Mouse (Mus musculus): Measurements from ENCODE around the gene Mybpc2.

GRCm38 (mm10) chr7:44487936-44488335 lies 36.5 kb downstream of the Mybpc2 start:
- no peak for TF ChIP-seq ZC3H11A (IDR thresholded peaks at IDR 0.05; ENCODE audit: borderline replicate concordance, low read depth, low read length)
- TF ChIP-seq MAFK (IDR thresholded peaks at IDR 0.05; ENCODE audit: insufficient read depth, low read depth, low read length): no peak
- no peak for TF ChIP-seq HCFC1 (IDR thresholded peaks at IDR 0.05; ENCODE audit: borderline replicate concordance, insufficient read depth, low read length)
- no peak for TF ChIP-seq ZNF384 (IDR thresholded peaks at IDR 0.05; ENCODE audit: low read depth, low read length)
- TF ChIP-seq CHD2 (IDR thresholded peaks at IDR 0.05; ENCODE audit: low read depth, low read length): no peak

Measured in ES-E14 (cell line).